Mouse (Mus musculus): ENCODE measurements around the gene Cdk11b.
A peak's percentile ranks its signal among the peaks of the same experiment; 100 is the strongest.

Cdk11b gene

GRCm38 (mm10) chr4:155624338-155625291 is at the start of gene Cdk11b:
Gene Cdk11b (plus strand): TSS chr4:155624854.
- peak; percentile 94 for DNase-seq (ENCODE audit: extremely low spot score)

GRCm38 (mm10) chr4:155574931-155575330 is 49.7 kb upstream of the Cdk11b start:
- DNase-seq (ENCODE audit: extremely low spot score), result no peak

GRCm38 (mm10) chr4:155575521-155575920 is 49.1 kb upstream of the Cdk11b start:
- DNase-seq (ENCODE audit: extremely low spot score), result no peak

GRCm38 (mm10) chr4:155577132-155577531 is 47.5 kb upstream of the Cdk11b start:
- no peak for DNase-seq (ENCODE audit: extremely low spot score)

GRCm38 (mm10) chr4:155577741-155578140 is 46.9 kb upstream of the Cdk11b start:
- no peak for DNase-seq (ENCODE audit: extremely low spot score)

GRCm38 (mm10) chr4:155578336-155579125 is 46.1 kb upstream of the Cdk11b start:
- DNase-seq (ENCODE audit: extremely low spot score), result no peak

- DNase-seq (ENCODE audit: extremely low spot score), result peak; percentile 63
Measured at GRCm38 (mm10) chr4:155580420-155580819, 44.2 kb upstream of the Cdk11b start.

- DNase-seq (ENCODE audit: extremely low spot score), result no peak
Measured at GRCm38 (mm10) chr4:155582279-155582905, 42.3 kb upstream of the Cdk11b start.

- DNase-seq (ENCODE audit: extremely low spot score), result no peak
Measured at GRCm38 (mm10) chr4:155589356-155589755, 35.3 kb upstream of the Cdk11b start.

GRCm38 (mm10) chr4:155591012-155591719 is 33.5 kb upstream of the Cdk11b start:
- no peak for DNase-seq (ENCODE audit: extremely low spot score)

- DNase-seq (ENCODE audit: extremely low spot score), result no peak
Measured at GRCm38 (mm10) chr4:155593780-155594179, 30.9 kb upstream of the Cdk11b start.

GRCm38 (mm10) chr4:155595777-155596176 is 28.9 kb upstream of the Cdk11b start:
- no peak for DNase-seq (ENCODE audit: extremely low spot score)

GRCm38 (mm10) chr4:155596606-155597005 is 28.0 kb upstream of the Cdk11b start:
- no peak for DNase-seq (ENCODE audit: extremely low spot score)

- DNase-seq (ENCODE audit: extremely low spot score), result peak; percentile 22
Measured at GRCm38 (mm10) chr4:155598536-155598935, 26.1 kb upstream of the Cdk11b start.

GRCm38 (mm10) chr4:155599901-155600825 is 24.5 kb upstream of the Cdk11b start:
- no peak for DNase-seq (ENCODE audit: extremely low spot score)

- DNase-seq (ENCODE audit: extremely low spot score), result peak; percentile 98
Measured at GRCm38 (mm10) chr4:155601091-155601996, 23.3 kb upstream of the Cdk11b start, which contains the start of gene Slc35e2. Gene Slc35e2 (plus strand): TSS chr4:155601416.

GRCm38 (mm10) chr4:155601997-155602456 is 22.6 kb upstream of the Cdk11b start:
- no peak for DNase-seq (ENCODE audit: extremely low spot score)

- no peak for DNase-seq (ENCODE audit: extremely low spot score)
Measured at GRCm38 (mm10) chr4:155602753-155603152, 21.9 kb upstream of the Cdk11b start.

GRCm38 (mm10) chr4:155603801-155604200 is 20.9 kb upstream of the Cdk11b start:
- no peak for DNase-seq (ENCODE audit: extremely low spot score)

Measured in embryo, embryonic 9.5 days (tissue).